Mouse (Mus musculus): Measurements from ENCODE around the gene 1810013L24Rik. TPM values are rescaled to one million over a fixed set of nuclear protein-coding genes. Genes with fewer than 3 reads are reported as not detected.

Gene 1810013L24Rik
- polyA plus RNA-seq, 1 experiment from 2014 or later = 23.5 TPM

DNA sequence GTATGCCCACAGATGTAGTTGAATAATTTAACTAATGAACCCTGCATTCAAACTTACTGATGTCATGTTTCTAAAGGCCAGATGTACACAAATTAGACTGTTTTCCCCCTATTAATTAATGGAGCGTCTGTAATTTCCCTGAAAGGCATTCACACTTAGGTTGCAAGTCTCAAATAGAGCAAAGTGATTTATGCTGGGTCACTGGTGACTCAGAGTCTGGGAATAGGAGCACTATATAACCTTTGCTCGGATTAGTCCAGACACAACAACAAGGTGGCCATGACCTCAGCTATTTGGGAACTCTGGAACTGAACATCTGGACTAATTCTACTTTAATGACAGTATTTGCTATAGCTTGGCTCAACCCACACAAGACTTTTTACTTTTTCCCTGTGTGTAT lies 34.0 kb upstream of the 1810013L24Rik start:
- Histone ChIP-seq H3K4me3 (replicated peaks; ENCODE audit: low read length) (no peak overlapping the region), H3K27me3 (ENCODE audit: control insufficient read depth, insufficient read depth, low read length) (no peaks in the 10 kb centered on the region), H3K9ac (no peak overlapping the region), H3K36me3 (replicated peaks; ENCODE audit: control insufficient read depth, insufficient read depth) (no peaks in the 10 kb centered on the region), H3K4me1 (replicated peaks; ENCODE audit: control insufficient read depth, insufficient read depth, low read length) (no peaks in the 10 kb centered on the region), H3K4me2 (replicated peaks) (no peak overlapping the region), H3K27ac (no peak overlapping the region), H3K9me3 (ENCODE audit: control insufficient read depth, low read length) (peaks cover 8% of the 10 kb centered on the region; the same call in 1 of the 2 replicates)
- DNase-seq (ENCODE audit: low spot score) (no peak), ATAC-seq (ENCODE audit: low FRiP score) (no peak)
- WGBS = 62% methylated on average over 2 of the region's 2 CpGs

GRCm38 (mm10) chr16:8806703-8807102 lies 23.2 kb upstream of the 1810013L24Rik start:
- 26% methylated on average over 4 of the region's 4 CpGs for WGBS
- DNase-seq (ENCODE audit: low spot score) (no peak), ATAC-seq (ENCODE audit: low FRiP score) (no peak)
- Histone ChIP-seq H3K4me3 (replicated peaks; ENCODE audit: low read length) (no peak overlapping the region), H3K4me2 (replicated peaks) (no peak overlapping the region), H3K9ac (no peak overlapping the region), H3K4me1 (replicated peaks; ENCODE audit: control insufficient read depth, insufficient read depth, low read length) (no peaks in the 10 kb centered on the region), H3K27me3 (ENCODE audit: control insufficient read depth, insufficient read depth, low read length) (no peaks in the 10 kb centered on the region), H3K36me3 (replicated peaks; ENCODE audit: control insufficient read depth, insufficient read depth) (no peaks in the 10 kb centered on the region), H3K27ac (no peak overlapping the region), H3K9me3 (ENCODE audit: control insufficient read depth, low read length) (no peaks in the 10 kb centered on the region)

DNA sequence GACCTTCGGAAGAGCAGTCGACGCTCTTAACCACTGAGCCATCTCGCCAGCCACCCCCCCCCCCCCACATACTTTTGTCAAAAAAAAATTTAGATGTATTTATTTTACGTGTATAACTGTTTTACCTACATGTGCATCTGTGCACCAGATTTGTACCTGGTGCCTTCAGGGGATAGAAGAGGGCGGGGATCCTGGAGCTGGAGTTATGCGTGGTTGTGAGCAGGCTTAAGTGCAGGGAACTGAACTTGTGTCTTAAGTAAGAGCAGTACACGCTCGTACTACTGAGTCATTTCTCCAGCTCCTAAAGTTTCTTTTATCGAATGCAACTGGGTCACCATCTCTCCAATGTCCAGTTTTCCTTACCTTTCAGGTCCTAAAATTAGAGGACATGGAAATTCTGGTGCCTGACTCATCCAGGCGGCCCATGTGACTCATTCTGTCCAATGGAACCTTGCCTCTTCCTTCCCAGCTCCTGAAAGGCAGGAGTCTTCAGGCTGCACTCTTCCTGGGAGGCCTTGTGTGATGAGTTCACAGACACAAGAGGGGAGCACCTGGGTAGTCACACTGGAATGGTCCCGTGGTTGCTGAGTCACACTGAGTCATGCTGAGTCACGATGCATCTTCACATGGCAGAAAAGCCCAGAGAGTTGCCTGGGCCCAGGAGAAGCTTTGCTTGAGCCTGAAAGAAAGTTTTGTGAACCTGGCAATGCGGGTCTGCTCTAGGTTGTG lies 19.3 kb upstream of the 1810013L24Rik start:
- no peaks in the 10 kb centered on the region for H3K9me3 ChIP-seq (ENCODE audit: control insufficient read depth, low read length)
- no peak overlapping the region for H3K27ac ChIP-seq
- H3K36me3 ChIP-seq (replicated peaks; ENCODE audit: control insufficient read depth, insufficient read depth) = no peaks in the 10 kb centered on the region
- H3K4me3 ChIP-seq (replicated peaks; ENCODE audit: low read length) = no peak overlapping the region
- H3K4me1 ChIP-seq (replicated peaks; ENCODE audit: control insufficient read depth, insufficient read depth, low read length) = no peaks in the 10 kb centered on the region
- no peaks in the 10 kb centered on the region for H3K27me3 ChIP-seq (ENCODE audit: control insufficient read depth, insufficient read depth, low read length)
- H3K4me2 ChIP-seq (replicated peaks) = no peak overlapping the region
- H3K9ac ChIP-seq = no peak overlapping the region
- ATAC-seq (ENCODE audit: low FRiP score) = no peak
- WGBS = 93% methylated on average over 14 of the region's 14 CpGs
- no peak for DNase-seq (ENCODE audit: low spot score)

GRCm38 (mm10) chr16:8817872-8818271 lies 12.0 kb upstream of the 1810013L24Rik start:
- ATAC-seq (ENCODE audit: low FRiP score) (no peak), DNase-seq (ENCODE audit: low spot score) (no peak)
- 86% methylated on average over 4 of the region's 4 CpGs for WGBS
- Histone ChIP-seq H3K27me3 (ENCODE audit: control insufficient read depth, insufficient read depth, low read length) (no peaks in the 10 kb centered on the region), H3K4me2 (replicated peaks) (no peak overlapping the region), H3K9me3 (ENCODE audit: control insufficient read depth, low read length) (no peaks in the 10 kb centered on the region), H3K4me3 (replicated peaks; ENCODE audit: low read length) (no peak overlapping the region), H3K36me3 (replicated peaks; ENCODE audit: control insufficient read depth, insufficient read depth) (no peaks in the 10 kb centered on the region), H3K27ac (no peak overlapping the region), H3K4me1 (replicated peaks; ENCODE audit: control insufficient read depth, insufficient read depth, low read length) (no peaks in the 10 kb centered on the region), H3K9ac (no peak overlapping the region)

- H3K36me3 ChIP-seq (replicated peaks; ENCODE audit: control insufficient read depth, insufficient read depth) = no peaks in the 10 kb centered on the region
- no peak overlapping the region for H3K4me3 ChIP-seq (replicated peaks; ENCODE audit: low read length)
- H3K4me1 ChIP-seq (replicated peaks; ENCODE audit: control insufficient read depth, insufficient read depth, low read length) = no peaks in the 10 kb centered on the region
- H3K9me3 ChIP-seq (ENCODE audit: control insufficient read depth, low read length) = no peaks in the 10 kb centered on the region
- DNase-seq (ENCODE audit: low spot score) (no peak), ATAC-seq (ENCODE audit: low FRiP score) (no peak)
- WGBS = 71% methylated on average over 1 of the region's 1 CpGs
- no peak overlapping the region for H3K27ac ChIP-seq
- H3K9ac ChIP-seq = no peak overlapping the region
- no peaks in the 10 kb centered on the region for H3K27me3 ChIP-seq (ENCODE audit: control insufficient read depth, insufficient read depth, low read length)
- H3K4me2 ChIP-seq (replicated peaks) = no peak overlapping the region
These were observed 8.5 kb upstream of the 1810013L24Rik start for GRCm38 (mm10) chr16:8821429-8821828.

- Histone ChIP-seq H3K4me1 (replicated peaks; ENCODE audit: control insufficient read depth, insufficient read depth, low read length) (no peaks in the 10 kb centered on the region), H3K4me3 (replicated peaks; ENCODE audit: low read length) (no peak overlapping the region), H3K27ac (no peak overlapping the region), H3K9ac (no peak overlapping the region), H3K36me3 (replicated peaks; ENCODE audit: control insufficient read depth, insufficient read depth) (no peaks in the 10 kb centered on the region), H3K4me2 (replicated peaks) (no peak overlapping the region), H3K27me3 (ENCODE audit: control insufficient read depth, insufficient read depth, low read length) (no peaks in the 10 kb centered on the region), H3K9me3 (ENCODE audit: control insufficient read depth, low read length) (no peaks in the 10 kb centered on the region)
- no peak for ATAC-seq (ENCODE audit: low FRiP score)
- DNase-seq (ENCODE audit: low spot score) = no peak
- WGBS = 88% methylated on average over 4 of the region's 4 CpGs
These were observed 7.3 kb upstream of the 1810013L24Rik start for GRCm38 (mm10) chr16:8822586-8822985.

GRCm38 (mm10) chr16:8823661-8824060 lies 6.2 kb upstream of the 1810013L24Rik start:
- DNase-seq (ENCODE audit: low spot score) (no peak), ATAC-seq (ENCODE audit: low FRiP score) (no peak)
- Histone ChIP-seq H3K4me3 (replicated peaks; ENCODE audit: low read length) (no peak overlapping the region), H3K9ac (no peak overlapping the region), H3K36me3 (replicated peaks; ENCODE audit: control insufficient read depth, insufficient read depth) (no peaks in the 10 kb centered on the region), H3K9me3 (ENCODE audit: control insufficient read depth, low read length) (no peaks in the 10 kb centered on the region), H3K4me1 (replicated peaks; ENCODE audit: control insufficient read depth, insufficient read depth, low read length) (no peaks in the 10 kb centered on the region), H3K27me3 (ENCODE audit: control insufficient read depth, insufficient read depth, low read length) (no peaks in the 10 kb centered on the region), H3K27ac (no peak overlapping the region), H3K4me2 (replicated peaks) (no peak overlapping the region)
- 84% methylated on average over 2 of the region's 2 CpGs for WGBS

GRCm38 (mm10) chr16:8827366-8827765 lies 2.5 kb upstream of the 1810013L24Rik start:
- Histone ChIP-seq H3K27ac (no peak overlapping the region), H3K4me3 (replicated peaks; ENCODE audit: low read length) (no peak overlapping the region), H3K9ac (no peak overlapping the region), H3K36me3 (replicated peaks; ENCODE audit: control insufficient read depth, insufficient read depth) (peaks cover 4% of the 10 kb centered on the region; the same call in 1 of the 2 replicates), H3K4me2 (replicated peaks) (no peak overlapping the region), H3K4me1 (replicated peaks; ENCODE audit: control insufficient read depth, insufficient read depth, low read length) (peaks cover 8% of the 10 kb centered on the region), H3K9me3 (ENCODE audit: control insufficient read depth, low read length) (no peaks in the 10 kb centered on the region), H3K27me3 (ENCODE audit: control insufficient read depth, insufficient read depth, low read length) (no peaks in the 10 kb centered on the region)
- DNase-seq (ENCODE audit: low spot score) = no peak
- WGBS = 90% methylated on average over 7 of the region's 7 CpGs
- ATAC-seq (ENCODE audit: low FRiP score) = no peak

DNA sequence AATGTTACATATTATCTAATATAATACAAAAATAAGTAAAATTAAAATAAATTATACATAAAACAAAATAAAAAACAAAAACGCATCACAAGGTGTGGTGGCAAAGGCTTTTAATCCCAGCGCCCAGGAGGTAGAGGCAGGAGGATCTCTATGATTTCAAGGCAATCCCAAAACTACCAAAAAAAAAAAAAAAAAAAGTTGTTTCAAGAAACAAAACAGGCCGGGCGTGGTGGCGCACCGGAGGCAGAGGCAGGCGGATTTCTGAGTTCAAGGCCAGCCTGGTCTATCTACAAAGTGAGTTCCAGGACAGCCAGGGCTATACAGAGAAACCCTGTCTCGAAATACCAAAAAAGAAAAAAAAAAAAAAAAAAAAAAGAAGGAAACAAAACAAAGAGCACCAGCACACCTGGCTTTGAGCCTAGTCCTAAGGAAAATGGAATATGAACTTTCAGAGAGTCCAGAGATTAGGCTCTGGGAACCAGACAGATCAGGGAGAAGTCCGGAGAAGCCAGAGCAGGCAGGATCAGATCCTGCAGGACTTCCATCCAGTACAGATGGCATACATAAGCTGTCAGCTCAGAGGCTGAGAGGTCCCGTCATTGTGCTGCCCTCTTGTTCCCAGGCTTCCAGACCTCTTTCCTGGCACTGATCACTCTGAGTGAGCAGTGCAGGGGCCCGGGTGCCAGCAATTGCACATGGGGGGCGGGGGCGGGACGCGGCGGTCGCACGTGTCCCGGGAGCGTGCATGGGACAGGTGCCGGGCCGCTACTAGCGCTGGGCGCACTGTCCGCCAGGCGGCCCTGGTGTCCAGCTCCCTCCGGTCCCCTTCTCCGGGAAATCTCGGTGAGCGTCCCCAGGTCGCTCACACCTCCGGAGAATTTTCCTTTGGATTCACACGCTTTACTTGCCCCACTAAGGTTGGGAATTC lies 1.0 kb upstream of the 1810013L24Rik start:
- H3K27me3 ChIP-seq (ENCODE audit: control insufficient read depth, insufficient read depth, low read length) = no peaks in the 10 kb centered on the region
- peaks cover 15% of the 10 kb centered on the region for H3K36me3 ChIP-seq (replicated peaks; ENCODE audit: control insufficient read depth, insufficient read depth)
- ATAC-seq (ENCODE audit: low FRiP score) = peak; percentile 44
- peak overlapping the region; percentile 71 for H3K9ac ChIP-seq
- DNase-seq (ENCODE audit: low spot score) = no peak
- H3K4me3 ChIP-seq (replicated peaks; ENCODE audit: low read length) = peak overlapping the region; percentile 100
- peaks cover 24% of the 10 kb centered on the region for H3K4me1 ChIP-seq (replicated peaks; ENCODE audit: control insufficient read depth, insufficient read depth, low read length)
- H3K27ac ChIP-seq = peak overlapping the region; percentile 86
- H3K9me3 ChIP-seq (ENCODE audit: control insufficient read depth, low read length) = no peaks in the 10 kb centered on the region
- WGBS = 13% methylated on average over 30 of the region's 33 CpGs
- peak overlapping the region; percentile 89 for H3K4me2 ChIP-seq (replicated peaks)

Measured in hindbrain, embryonic 14.5 days (tissue).